Mouse (Mus musculus) frontal cortex, postnatal 14 days (tissue): ENCODE data around the gene Ppp1cc.
"Not testable (repeated sequence)": the region's sequence is repeated elsewhere in the genome, so short reads cannot be mapped to it uniquely, and the experiment has no call there.

Experiments used
- DNase-seq, 2 experiments: peaks; one replicate each; pipeline ENCODE4 v3.0.0; 2022; ENCODE audit warnings: low spot score in 2 of 2

Gene Ppp1cc

DNA sequence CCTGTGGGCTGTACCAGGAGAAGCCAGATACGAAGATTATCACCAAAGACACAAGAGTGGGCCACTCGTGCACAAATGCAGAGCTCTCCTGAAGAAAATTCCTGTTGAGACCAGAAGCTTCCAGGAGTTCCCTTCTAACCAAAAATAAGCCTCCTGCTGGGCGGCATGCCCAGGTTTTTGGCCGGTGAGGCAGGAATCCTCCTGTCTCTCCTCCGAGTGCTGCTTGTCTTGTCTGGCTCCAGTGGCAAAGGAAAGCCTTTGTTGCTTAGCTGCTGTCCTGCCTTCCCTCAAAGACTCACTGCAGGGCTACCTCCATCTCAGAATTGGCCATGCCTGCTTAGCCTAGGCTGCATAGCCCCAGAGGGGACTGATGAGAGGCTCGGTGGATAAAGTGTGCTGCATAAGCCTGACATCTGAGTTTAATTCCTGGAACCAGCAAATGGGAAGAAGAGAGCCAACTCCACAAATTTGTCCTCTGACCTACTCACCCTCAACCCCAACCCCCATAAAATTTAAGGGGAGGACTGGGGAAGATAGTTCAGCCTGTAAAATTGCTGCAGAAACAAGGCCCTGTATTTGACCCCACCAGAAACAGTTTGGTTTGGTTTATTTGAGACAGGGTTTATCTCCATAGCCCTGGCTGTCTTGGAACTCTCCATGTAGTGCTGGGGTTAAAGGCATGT is 7.3 kb downstream of the Ppp1cc start:
- DNase-seq = no peak

GRCm38 (mm10) chr5:122166636-122167161 is 8.6 kb downstream of the Ppp1cc start:
- no peak for DNase-seq

GRCm38 (mm10) chr5:122168344-122169069 is 10.4 kb downstream of the Ppp1cc start:
- DNase-seq = no peak

GRCm38 (mm10) chr5:122171058-122171457 is 13.0 kb downstream of the Ppp1cc start:
- DNase-seq = no peak

- DNase-seq = no peak
Observed at GRCm38 (mm10) chr5:122175402-122175801, 17.3 kb downstream of the Ppp1cc start.

DNA sequence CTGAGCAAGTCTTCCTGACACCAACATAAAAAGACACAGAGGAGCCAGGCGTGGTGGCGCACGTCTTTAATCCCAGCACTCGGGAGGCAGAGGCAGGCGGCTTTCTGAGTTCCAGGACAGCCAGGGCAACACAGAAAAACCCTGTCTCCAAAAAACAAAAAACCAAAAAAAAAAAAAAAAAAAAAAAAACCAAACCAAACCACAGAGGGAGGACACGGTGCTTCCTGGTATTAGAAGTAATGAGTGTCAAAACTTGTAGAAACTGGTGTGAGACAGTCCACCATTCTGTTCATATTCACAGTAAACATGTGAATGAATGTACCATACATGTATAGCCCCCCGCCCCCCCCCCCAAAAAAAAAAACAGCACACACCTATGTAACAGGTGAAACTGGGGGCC is 17.9 kb downstream of the Ppp1cc start:
- DNase-seq = no peak

- no peak for DNase-seq
Observed at GRCm38 (mm10) chr5:122176398-122176797, 18.3 kb downstream of the Ppp1cc start.

DNA sequence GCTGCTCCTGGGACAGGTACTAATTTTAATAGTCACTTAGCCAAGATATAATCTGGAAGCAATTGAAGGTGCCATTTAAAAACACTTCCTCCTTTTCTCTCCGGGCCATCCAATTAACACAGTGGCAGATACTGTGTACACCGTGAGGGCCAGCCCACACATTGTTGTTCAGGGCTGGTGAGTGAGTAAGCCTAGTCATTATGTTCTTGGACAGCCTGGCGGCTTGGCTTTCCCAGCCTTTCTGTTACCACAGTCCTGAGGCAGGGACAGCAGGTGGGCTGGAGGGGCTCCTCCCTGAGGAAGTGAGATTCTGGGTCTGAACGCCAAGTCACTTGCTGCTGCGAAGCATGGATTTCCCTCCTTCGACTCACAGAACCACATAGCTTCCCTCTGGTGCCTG is 21.6 kb downstream of the Ppp1cc start:
- no peak for DNase-seq

- no peak for DNase-seq
Observed at GRCm38 (mm10) chr5:122184283-122184806, 26.3 kb downstream of the Ppp1cc start.

DNA sequence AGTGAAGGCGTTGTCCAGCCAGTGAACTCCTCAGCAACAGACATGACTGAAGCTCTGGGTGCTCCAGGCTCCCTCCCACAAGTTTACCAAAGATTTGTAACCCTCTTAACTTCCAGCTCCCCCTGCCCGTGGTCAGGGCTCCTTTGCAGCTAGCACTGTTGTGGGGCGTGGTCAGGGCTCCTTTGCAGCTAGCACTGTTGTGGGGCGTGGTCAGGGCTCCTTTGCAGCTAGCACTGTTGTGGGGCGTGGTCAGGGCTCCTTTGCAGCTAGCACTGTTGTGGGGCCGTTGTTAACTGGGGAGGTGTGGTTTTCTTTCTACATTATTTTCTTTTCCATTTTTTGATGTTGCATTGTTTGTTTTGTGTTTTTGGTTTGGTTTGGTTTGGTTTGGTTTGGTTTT is 26.8 kb downstream of the Ppp1cc start:
- DNase-seq = not testable (repeated sequence)

- DNase-seq = no peak
Observed at GRCm38 (mm10) chr5:122189115-122189514, 31.0 kb downstream of the Ppp1cc start.

- DNase-seq = no peak
Observed at GRCm38 (mm10) chr5:122190465-122190864, 32.4 kb downstream of the Ppp1cc start.

- DNase-seq = no peak
Observed at GRCm38 (mm10) chr5:122191269-122192063, 33.4 kb downstream of the Ppp1cc start.

DNA sequence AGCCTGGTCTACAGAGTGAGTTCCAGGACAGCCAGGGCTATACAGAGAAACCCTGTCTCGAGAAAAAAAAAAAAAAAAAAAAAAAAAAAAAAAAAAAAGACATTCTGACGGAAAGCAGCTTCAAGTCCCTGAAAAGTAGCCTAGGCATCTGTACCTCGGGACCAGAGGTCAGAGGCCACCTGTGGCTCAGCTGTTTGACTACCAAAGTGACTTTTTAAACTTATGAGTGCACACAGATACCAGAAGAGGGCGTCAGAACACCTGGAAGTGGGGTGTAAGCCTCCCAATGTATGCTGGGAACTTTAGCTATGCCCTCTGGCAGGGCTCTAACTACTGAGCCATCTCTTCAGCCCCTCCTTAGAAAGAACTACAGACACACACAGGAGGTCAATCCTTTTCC is 34.3 kb downstream of the Ppp1cc start:
- no peak for DNase-seq

DNA sequence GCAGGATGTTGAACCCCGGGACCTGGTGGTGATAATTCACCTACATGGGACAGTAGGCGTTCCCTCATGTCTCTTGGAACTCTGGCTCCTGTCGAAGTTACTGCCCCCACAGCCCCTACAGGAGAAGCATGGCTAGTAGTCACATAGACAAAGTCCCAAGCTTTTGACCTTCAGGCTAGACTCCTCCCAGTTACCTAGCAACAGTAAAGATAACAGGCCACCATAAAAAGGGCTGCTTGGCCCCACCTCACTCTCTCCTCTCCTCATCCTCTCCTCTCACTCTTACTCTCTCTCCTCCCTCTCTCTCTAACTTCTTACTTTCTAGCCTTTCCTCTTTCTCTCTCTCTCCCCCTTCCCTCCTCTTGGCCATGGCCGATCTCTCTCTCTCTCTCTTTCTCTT is 42.8 kb downstream of the Ppp1cc start:
- no peak for DNase-seq

GRCm38 (mm10) chr5:122201904-122202303 is 43.8 kb downstream of the Ppp1cc start:
- DNase-seq = no peak

DNA sequence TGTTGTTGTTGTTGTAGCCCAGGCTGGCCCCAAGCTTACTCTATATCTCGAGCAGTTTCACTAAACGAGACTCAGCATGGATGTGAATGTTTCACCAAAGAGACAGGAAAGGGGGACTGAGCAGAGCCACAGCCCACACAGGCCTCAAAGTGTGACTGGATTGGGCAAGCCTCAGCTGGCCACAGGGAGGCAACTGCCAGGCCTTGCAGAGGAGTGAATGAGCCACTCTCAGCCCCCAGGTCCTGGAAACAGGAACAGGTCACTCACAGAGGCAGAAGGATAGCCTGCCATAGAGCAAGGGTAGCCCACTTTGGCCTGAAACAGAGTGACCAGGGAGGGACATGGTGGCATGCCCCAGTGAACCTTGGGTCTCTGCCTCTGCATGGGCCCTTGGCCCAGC is 46.1 kb downstream of the Ppp1cc start:
- no peak for DNase-seq

GRCm38 (mm10) chr5:122206475-122206874 is 48.4 kb downstream of the Ppp1cc start, which contains the start of gene Hvcn1:
Gene Hvcn1, plus strand, starts transcription at chr5:122206804.
- no peak for DNase-seq

GRCm38 (mm10) chr5:122208909-122209308 is 50.8 kb downstream of the Ppp1cc start:
- no peak for DNase-seq

GRCm38 (mm10) chr5:122209591-122210368 is 51.7 kb downstream of the Ppp1cc start:
- DNase-seq = no peak

DNA sequence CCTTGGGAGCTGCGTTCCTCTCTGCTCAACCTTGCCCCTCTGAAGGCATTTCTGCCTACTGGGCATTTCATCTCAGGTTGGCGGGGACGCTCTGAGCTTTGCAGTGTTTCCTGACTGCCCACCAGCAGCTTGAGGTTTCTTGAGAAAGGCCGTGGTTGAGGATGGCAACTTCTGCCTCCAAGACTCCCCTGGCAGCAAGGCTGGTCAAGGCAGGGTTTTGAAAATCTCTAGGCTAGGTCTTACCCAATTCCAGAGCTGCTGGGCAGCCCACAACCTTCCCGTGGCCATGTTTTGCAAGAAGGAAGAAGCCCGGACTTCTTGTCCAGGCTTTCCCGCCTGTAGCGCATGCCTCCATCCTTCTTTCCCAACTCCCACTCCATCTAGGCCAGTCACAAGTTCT is 52.8 kb downstream of the Ppp1cc start:
- DNase-seq = no peak
